Mouse (Mus musculus) heart, embryonic 14.5 days (tissue): ENCODE data around the gene Nhlrc3. TPM values are rescaled to one million over a fixed set of nuclear protein-coding genes. Genes with fewer than 3 reads are reported as not detected.

Experiments used
- ATAC-seq: fragments of 200-750 bp; cut with Nextera tagmentation; 2 replicates; pipeline ENCODE4 v1.8.0; 2017; ENCODE audit warnings: low read depth, moderate TSS enrichment; ENCODE audit not compliant: insufficient number of reproducible peaks, insufficient read depth, low FRiP score
- H3K27ac ChIP-seq, 2 experiments: fragments of 200-500 bp in 1 of 2; fragments of 300-500 bp in 1 of 2; sonication (generic) in 1 of 2; replicated peaks in 1 of 2; 2 replicates each; pipeline ENCODE4 v1.5.1; 2012 to 2014; ENCODE audit warnings: low read depth in 2 of 2, low read length in 2 of 2, control low read depth in 1 of 2, mild to moderate bottlenecking in 1 of 2, mixed read lengths in 1 of 2; ENCODE audit not compliant: control insufficient read depth in 1 of 2, insufficient read depth in 1 of 2
- H3K27me3 ChIP-seq: fragments of 300-500 bp; sonication (generic); 2 replicates; pipeline ENCODE4 v1.6.1; 2014; ENCODE audit warnings: mild to moderate bottlenecking, low read length, control low read depth; ENCODE audit not compliant: control insufficient read depth, insufficient read depth
- H3K36me3 ChIP-seq: fragments of 300-500 bp; sonication (generic); 2 replicates; pipeline ENCODE4 v1.6.1; 2014; ENCODE audit warnings: mild to moderate bottlenecking, control low read depth, low read length, mixed read lengths; ENCODE audit not compliant: control insufficient read depth, insufficient read depth
- H3K4me1 ChIP-seq, 2 experiments: fragments of 200-500 bp in 1 of 2; fragments of 300-500 bp in 1 of 2; sonication (generic) in 1 of 2; 2 replicates each; pipeline ENCODE4 v1.6.1; 2012 to 2014; ENCODE audit warnings: low read length in 2 of 2, control low read depth in 1 of 2, mixed read lengths in 1 of 2; ENCODE audit not compliant: control insufficient read depth in 2 of 2, insufficient read depth in 2 of 2
- H3K4me2 ChIP-seq: fragments of 300-500 bp; sonication (generic); 2 replicates; pipeline ENCODE4 v1.6.1; 2014; ENCODE audit warnings: mild to moderate bottlenecking, low read length
- H3K4me3 ChIP-seq, 2 experiments: fragments of 200-500 bp in 1 of 2; fragments of 300-500 bp in 1 of 2; sonication (generic) in 1 of 2; 2 replicates each; pipeline ENCODE4 v1.5.1; 2012 to 2014; ENCODE audit warnings: low read length in 2 of 2, mild to moderate bottlenecking in 2 of 2, control low read depth in 1 of 2, low read depth in 1 of 2, moderate library complexity in 1 of 2; ENCODE audit not compliant: control insufficient read depth in 1 of 2, insufficient read depth in 1 of 2
- H3K9ac ChIP-seq: fragments of 300-500 bp; sonication (generic); 2 replicates; pipeline ENCODE4 v1.6.1; 2014; ENCODE audit warnings: mild to moderate bottlenecking, low read length
- H3K9me3 ChIP-seq: fragments of 300-500 bp; sonication (generic); 2 replicates; pipeline ENCODE4 v1.6.1; 2016; ENCODE audit warnings: low read length, control low read depth; ENCODE audit not compliant: control insufficient read depth
- WGBS: fragments of 180-500 bp; shearing (Covaris S2); extraction: QIAGEN DNeasy Blood & Tissue Kit; methylation state at CpG from one replicate; pipeline ENCODE4 v1.1.7; 2014; 5-methylcytosine and 5-hydroxymethylcytosine counted together
- polyA plus RNA-seq: library from polyadenylated mRNA; unstranded; fragments of >200 nt; fragmentation: Nextera tagmentation; extraction: Ambion mirVana; gene quantifications from 2 replicates; pipeline ENCODE4 v1.2.1, GENCODE M21; 2014

The Nhlrc3 gene
- polyA plus RNA-seq, 1 experiment from 2014 or later: 7.0 TPM

- Histone ChIP-seq H3K27ac (no peak overlapping the region), H3K9ac (no peak overlapping the region), H3K4me2 (no peak overlapping the region), H3K4me3 (no peak overlapping the region), H3K4me1 (peaks cover 8 to 11% of the 10 kb centered on the region in 2 experiments), H3K9me3 (no peaks in the 10 kb centered on the region), H3K36me3 (no peaks in the 10 kb centered on the region), H3K27me3 (no peaks in the 10 kb centered on the region)
- no peak for ATAC-seq
- WGBS: 85% methylated on average over 5 of the region's 5 CpGs
Observed at GRCm38 (mm10) chr3:53412259-53412658, 50.9 kb downstream of the Nhlrc3 start.

DNA sequence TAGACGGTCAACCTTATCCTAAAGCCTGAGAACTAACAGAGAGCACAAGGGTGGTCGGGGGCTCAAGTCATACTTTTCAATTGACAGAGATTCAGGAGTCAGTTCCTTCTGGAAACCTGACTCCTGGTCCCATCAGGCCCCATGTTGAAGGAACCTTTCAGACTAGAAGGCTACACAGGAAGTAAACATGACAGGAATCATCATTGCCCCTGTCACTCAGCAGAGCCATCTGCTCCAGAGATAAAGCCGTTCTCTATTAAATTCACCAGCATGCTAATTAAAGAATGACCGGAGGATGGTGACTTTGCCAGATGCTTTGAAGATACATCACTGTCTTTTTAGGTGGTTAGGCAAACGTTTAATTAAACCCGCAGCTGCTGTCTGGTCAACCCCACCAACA lies 53.1 kb downstream of the Nhlrc3 start:
- no peaks in the 10 kb centered on the region for H3K27me3 ChIP-seq
- H3K27ac ChIP-seq: no peak overlapping the region
- H3K36me3 ChIP-seq: no peaks in the 10 kb centered on the region
- 77% methylated on average over 6 of the region's 6 CpGs for WGBS
- ATAC-seq: no peak
- H3K4me3 ChIP-seq: no peak overlapping the region
- no peaks in the 10 kb centered on the region for H3K9me3 ChIP-seq
- H3K9ac ChIP-seq: no peak overlapping the region
- no peak overlapping the region for H3K4me2 ChIP-seq
- H3K4me1 ChIP-seq: peaks cover 0 to 3% of the 10 kb centered on the region in 2 experiments; a peak in 1 of 4 replicates

GRCm38 (mm10) chr3:53407145-53407544 lies 56.0 kb downstream of the Nhlrc3 start:
- H3K4me2 ChIP-seq: no peak overlapping the region
- no peak overlapping the region for H3K9ac ChIP-seq
- H3K27ac ChIP-seq: 0 out of 4 replicates have a peak overlapping the region, but pooled peaks of 1 of the 2 experiments have one; percentile 24
- no peak overlapping the region for H3K4me3 ChIP-seq
- H3K36me3 ChIP-seq: no peaks in the 10 kb centered on the region
- 46% methylated on average over 1 of the region's 1 CpGs for WGBS
- no peak for ATAC-seq
- 0 out of 4 replicates have a peak, but pooled peaks cover 0 to 3% of the 10 kb centered on the region in 2 experiments for H3K4me1 ChIP-seq
- H3K27me3 ChIP-seq: no peaks in the 10 kb centered on the region
- no peaks in the 10 kb centered on the region for H3K9me3 ChIP-seq

Other genes starting within 250 kb of the Nhlrc3 start
- 11.4 and 13.3 TPM in 2 replicates for gene Proser1, start 334 bp upstream of the Nhlrc3 start, polyA plus RNA-seq
- 0.11 TPM in 1 of 2 replicates, not detected in the other for gene Stoml3, start 25.3 kb upstream of the Nhlrc3 start, polyA plus RNA-seq
- 4.2 and 5.5 TPM in 2 replicates for gene Frem2, start 194.0 kb upstream of the Nhlrc3 start, polyA plus RNA-seq